Mouse (Mus musculus): ENCODE data around the gene Dtx1. TPM values are rescaled to one million over a fixed set of nuclear protein-coding genes. Genes with fewer than 3 reads are reported as not detected.

Dtx1 gene
- total RNA-seq, 1 experiment from 2014 or later, result not detected

GRCm38 (mm10) chr5:120682982-120683771 is 28.6 kb downstream of the Dtx1 start:
- ATAC-seq (replicated peaks; ENCODE audit: low read depth, poor library complexity, severe bottlenecking), result no peak

- ATAC-seq (replicated peaks; ENCODE audit: low read depth, poor library complexity, severe bottlenecking), result no peak
Observed at GRCm38 (mm10) chr5:120680918-120681317, 30.8 kb downstream of the Dtx1 start.

GRCm38 (mm10) chr5:120679676-120680555 is 31.8 kb downstream of the Dtx1 start:
- peak; percentile 55 for ATAC-seq (replicated peaks; ENCODE audit: low read depth, poor library complexity, severe bottlenecking)

- peak; percentile 23 for ATAC-seq (replicated peaks; ENCODE audit: low read depth, poor library complexity, severe bottlenecking)
Observed at GRCm38 (mm10) chr5:120677516-120677915, 34.2 kb downstream of the Dtx1 start.

GRCm38 (mm10) chr5:120674229-120675145 is 37.2 kb downstream of the Dtx1 start:
- ATAC-seq (replicated peaks; ENCODE audit: low read depth, poor library complexity, severe bottlenecking), result no peak

GRCm38 (mm10) chr5:120673626-120674025 is 38.1 kb downstream of the Dtx1 start:
- peak; percentile 78 for ATAC-seq (replicated peaks; ENCODE audit: low read depth, poor library complexity, severe bottlenecking)

GRCm38 (mm10) chr5:120671865-120672264 is 39.9 kb downstream of the Dtx1 start:
- no peak for ATAC-seq (replicated peaks; ENCODE audit: low read depth, poor library complexity, severe bottlenecking)

GRCm38 (mm10) chr5:120670132-120670531 is 41.6 kb downstream of the Dtx1 start:
- ATAC-seq (replicated peaks; ENCODE audit: low read depth, poor library complexity, severe bottlenecking), result no peak

- no peak for ATAC-seq (replicated peaks; ENCODE audit: low read depth, poor library complexity, severe bottlenecking)
Observed at GRCm38 (mm10) chr5:120668761-120669160, 43.0 kb downstream of the Dtx1 start.

- no peak for ATAC-seq (replicated peaks; ENCODE audit: low read depth, poor library complexity, severe bottlenecking)
Observed at GRCm38 (mm10) chr5:120664888-120665287, 46.8 kb downstream of the Dtx1 start.

- no peak for ATAC-seq (replicated peaks; ENCODE audit: low read depth, poor library complexity, severe bottlenecking)
Observed at GRCm38 (mm10) chr5:120660816-120661215, 50.9 kb downstream of the Dtx1 start.

GRCm38 (mm10) chr5:120656281-120656751 is 55.4 kb downstream of the Dtx1 start:
- ATAC-seq (replicated peaks; ENCODE audit: low read depth, poor library complexity, severe bottlenecking), result no peak

GRCm38 (mm10) chr5:120653873-120654272 is 57.9 kb downstream of the Dtx1 start:
- no peak for ATAC-seq (replicated peaks; ENCODE audit: low read depth, poor library complexity, severe bottlenecking)

- ATAC-seq (replicated peaks; ENCODE audit: low read depth, poor library complexity, severe bottlenecking), result no peak
Observed at GRCm38 (mm10) chr5:120652915-120653701, 58.6 kb downstream of the Dtx1 start.

- ATAC-seq (replicated peaks; ENCODE audit: low read depth, poor library complexity, severe bottlenecking), result no peak
Observed at GRCm38 (mm10) chr5:120651230-120651629, 60.5 kb downstream of the Dtx1 start.

GRCm38 (mm10) chr5:120649938-120650337 is 61.8 kb downstream of the Dtx1 start:
- no peak for ATAC-seq (replicated peaks; ENCODE audit: low read depth, poor library complexity, severe bottlenecking)

- no peak for ATAC-seq (replicated peaks; ENCODE audit: low read depth, poor library complexity, severe bottlenecking)
Observed at GRCm38 (mm10) chr5:120649374-120649933, 62.3 kb downstream of the Dtx1 start.

GRCm38 (mm10) chr5:120648569-120649373 is 63.0 kb downstream of the Dtx1 start, which contains the start of gene Rasal1:
TSS of gene Rasal1 (plus strand) at chr5:120648812.
- peak; percentile 67 for ATAC-seq (replicated peaks; ENCODE audit: low read depth, poor library complexity, severe bottlenecking)

Data from common myeloid progenitor, adult 5-6 weeks (primary cell).